Mouse (Mus musculus) myocyte (in vitro differentiated cells): ENCODE results near the gene Tcf12.

Experiments used
- E2F4 ChIP-seq: IDR thresholded peaks from one replicate; pipeline ENCODE4 v1.6.1; 2011; ENCODE audit warnings: mild to moderate bottlenecking, control low read depth, moderate library complexity; ENCODE audit not compliant: insufficient read depth
- MAX ChIP-seq: IDR thresholded peaks from one replicate; pipeline ENCODE4 v1.6.1; 2011; ENCODE audit warnings: low read depth, mild to moderate bottlenecking, control low read depth
- MYOD1 ChIP-seq, 3 experiments: IDR thresholded peaks; one replicate each; pipeline ENCODE4 v1.6.1; 2011; ENCODE audit warnings: control low read depth in 2 of 3, low read depth in 2 of 3, mild to moderate bottlenecking in 2 of 3, moderate library complexity in 1 of 3; ENCODE audit not compliant: insufficient read length in 2 of 3, control insufficient read depth in 1 of 3
- MYOG ChIP-seq, 3 experiments: IDR thresholded peaks; one replicate each; pipeline ENCODE4 v1.6.1; 2011; ENCODE audit warnings: control low read depth in 2 of 3, low read depth in 2 of 3, mild to moderate bottlenecking in 2 of 3; ENCODE audit not compliant: insufficient read length in 2 of 3, control insufficient read depth in 1 of 3, insufficient read depth in 1 of 3
- POLR2A ChIP-seq: IDR thresholded peaks from one replicate; pipeline ENCODE4 v1.6.1; 2011; ENCODE audit warnings: low read depth, mild to moderate bottlenecking, control low read depth, moderate library complexity; ENCODE audit not compliant: insufficient read length
- POLR2AphosphoS2 ChIP-seq: IDR thresholded peaks from one replicate; pipeline ENCODE4 v1.6.1; 2011; ENCODE audit warnings: low read depth, control low read depth; ENCODE audit not compliant: insufficient read length
- REST ChIP-seq: IDR thresholded peaks from one replicate; pipeline ENCODE4 v1.6.1; 2011; ENCODE audit warnings: mild to moderate bottlenecking, control low read depth, moderate library complexity; ENCODE audit not compliant: insufficient read depth, insufficient read length
- TCF12 ChIP-seq: IDR thresholded peaks from one replicate; pipeline ENCODE4 v1.6.1; 2011; ENCODE audit warnings: mild to moderate bottlenecking, control low read depth; ENCODE audit not compliant: poor library complexity, insufficient read depth, severe bottlenecking

GRCm38 (mm10) chr9:71991147-71991546, 120.5 kb downstream of the Tcf12 start:
- TF ChIP-seq POLR2A (no peak), E2F4 (no peak), POLR2AphosphoS2 (no peak), TCF12 (peak; percentile 52), MAX (no peak), MYOG (IDR thresholded peaks at IDR 0.05; ENCODE audit: control insufficient read depth in 1 of 3, insufficient read depth in 1 of 3, insufficient read length in 2 of 3, low read depth in 2 of 3) (peak; percentile 86 to 97 (median 87)), REST (no peak), MYOD1 (IDR thresholded peaks at IDR 0.05; ENCODE audit: control insufficient read depth in 1 of 3, insufficient read length in 2 of 3, low read depth in 2 of 3) (peak; percentile 88 to 99 (median 96))
